29 mouse cellular contexts compared by ENCODE assay signal in genomic region chr5:21049006-21049405, GRCm38 (mm10). TPM values are rescaled to one million over a fixed set of nuclear protein-coding genes. Genes with fewer than 3 reads are reported as not detected.
DNase-seq lines count a peak whose midpoint lies in the region; ATAC-seq lines count a peak whose summit lies in the region.
"Had no signal": no experiment of that assay in that cellular context is flagged by ENCODE, and none has a peak within 500 bp of the region (broad histone marks: within the 10 kb centered on the region; RNA-seq: fewer than 3 reads in every experiment).

No protein-coding gene starts in this region.

- no peaks in the 10 kb centered on the region for H3K27me3 ChIP-seq in embryonic facial prominence, embryonic 14.5 days (replicated peaks; ENCODE audit: control insufficient read depth, insufficient read depth, low read length)
- no peaks in the 10 kb centered on the region for H3K27me3 ChIP-seq in embryonic facial prominence, embryonic 10.5 days (replicated peaks; ENCODE audit: low read depth, poor library complexity, severe bottlenecking)
- H3K27me3 ChIP-seq: embryonic facial prominence, embryonic 12.5 days; hindbrain, embryonic 12.5 days; limb, embryonic 15.5 days; lung, embryonic 15.5 days; midbrain, embryonic 15.5 days; neural tube, embryonic 15.5 days had no signal

- no peaks in the 10 kb centered on the region for H3K9me3 ChIP-seq in embryonic facial prominence, embryonic 14.5 days (ENCODE audit: control insufficient read depth, low read length)
- no peaks in the 10 kb centered on the region for H3K9me3 ChIP-seq in embryonic facial prominence, embryonic 10.5 days
- H3K9me3 ChIP-seq: embryonic facial prominence, embryonic 12.5 days; hindbrain, embryonic 12.5 days; limb, embryonic 10.5 days; limb, embryonic 15.5 days; lung, embryonic 15.5 days; midbrain, embryonic 10.5 days; midbrain, embryonic 15.5 days; neural tube, embryonic 15.5 days had no signal

- intact Hi-C loops in left cerebral cortex, postnatal 10 days (cut with DNase I): no loop called here

- no peaks in the 10 kb centered on the region for H3K36me3 ChIP-seq in embryonic facial prominence, embryonic 14.5 days (ENCODE audit: control insufficient read depth, insufficient read depth, low read length)
- H3K36me3 ChIP-seq in embryonic facial prominence, embryonic 10.5 days (replicated peaks): peaks cover 3% of the 10 kb centered on the region
- H3K36me3 ChIP-seq: embryonic facial prominence, embryonic 12.5 days; hindbrain, embryonic 12.5 days; lung, embryonic 15.5 days; midbrain, embryonic 15.5 days; neural tube, embryonic 15.5 days had no signal

- no peak overlapping the region for H3K9ac ChIP-seq in embryonic facial prominence, embryonic 14.5 days (ENCODE audit: low read depth, low read length)
- H3K9ac ChIP-seq: embryonic facial prominence, embryonic 12.5 days; forebrain, postnatal 0 days; hindbrain, embryonic 12.5 days; limb, embryonic 15.5 days; liver, embryonic 14.5 days; lung, embryonic 15.5 days; midbrain, embryonic 15.5 days; neural tube, embryonic 15.5 days had no signal

- peak; percentile 41; the same call in 1 of the 2 replicates for ATAC-seq in embryonic facial prominence, embryonic 14.5 days (ENCODE audit: low read depth)
- ATAC-seq: forebrain, postnatal 0 days; intestine, postnatal 0 days; midbrain, embryonic 15.5 days had no signal

- H3K4me1 ChIP-seq in embryonic facial prominence, embryonic 14.5 days (ENCODE audit: control insufficient read depth, insufficient read depth, low read length): peaks cover 10% of the 10 kb centered on the region
- H3K4me1 ChIP-seq in embryonic facial prominence, embryonic 10.5 days: peaks cover 9% of the 10 kb centered on the region

- DNase-seq in embryonic facial prominence, embryonic 14.5 days (ENCODE audit: low spot score): peak; percentile 15
- no peak for DNase-seq in embryonic facial prominence, embryonic 10.5 days (ENCODE audit: low spot score)
- DNase-seq in lung, postnatal 10 days: peak; percentile 9
- DNase-seq in lung, adult 18-20 months: no peak
- peak; percentile 40 to 53 for DNase-seq in cerebellum, postnatal 10 days
- DNase-seq in left cerebral cortex, postnatal 10 days (ENCODE audit: extremely low spot score in 1 of 2, low spot score in 2 of 2): no peak
- DNase-seq: adrenal gland, adult 2 months; adrenal gland, postnatal 36 days; B cell, adult 2 months; forebrain, postnatal 0 days; gastrocnemius, postnatal 14 days; heart, postnatal 14 days; kidney, adult 9 months; kidney, postnatal 10 days; layer of hippocampus, postnatal 36 days; retina, postnatal 1 day; right cerebral cortex, postnatal 14 days had no signal

- H3K27ac ChIP-seq in embryonic facial prominence, embryonic 14.5 days (replicated peaks; ENCODE audit: low read depth, low read length): no peak overlapping the region
- H3K27ac ChIP-seq in embryonic facial prominence, embryonic 10.5 days (replicated peaks): no peak overlapping the region
- H3K27ac ChIP-seq: embryonic facial prominence, embryonic 12.5 days; forebrain, embryonic 10.5 days; hindbrain, embryonic 12.5 days; limb, embryonic 10.5 days; limb, embryonic 15.5 days; liver, embryonic 14.5 days; lung, embryonic 15.5 days; macrophage; midbrain, embryonic 10.5 days; midbrain, embryonic 15.5 days; neural tube, embryonic 15.5 days had no signal

- H3K4me3 ChIP-seq in embryonic facial prominence, embryonic 14.5 days (ENCODE audit: low read depth, low read length): no peak overlapping the region
- no peak overlapping the region for H3K4me3 ChIP-seq in embryonic facial prominence, embryonic 10.5 days
- H3K4me3 ChIP-seq: embryonic facial prominence, embryonic 12.5 days; forebrain, embryonic 10.5 days; hindbrain, embryonic 12.5 days; limb, embryonic 10.5 days; limb, embryonic 15.5 days; lung, embryonic 15.5 days; midbrain, embryonic 10.5 days; midbrain, embryonic 15.5 days; neural tube, embryonic 15.5 days had no signal

- 75% methylated on average over 4 of the region's 4 CpGs for WGBS in embryonic facial prominence, embryonic 14.5 days
- 92% methylated on average over 4 of the region's 4 CpGs for WGBS in embryonic facial prominence, embryonic 10.5 days

- H3K4me2 ChIP-seq in embryonic facial prominence, embryonic 14.5 days (ENCODE audit: low read depth, low read length): no peak overlapping the region
- H3K4me2 ChIP-seq: embryonic facial prominence, embryonic 12.5 days; hindbrain, embryonic 12.5 days; limb, embryonic 15.5 days; lung, embryonic 15.5 days; midbrain, embryonic 15.5 days; neural tube, embryonic 15.5 days had no signal

RNA-seq across cellular contexts. Expression of gene Ptpn12, which starts 6.7 kb away (rescaled TPM):
- polyA plus RNA-seq in embryonic facial prominence, embryonic 14.5 days (2014; fragmentation: Nextera tagmentation; extraction: Ambion mirVana): 26.1 and 30.0 TPM in 2 replicates
- polyA plus RNA-seq in embryonic facial prominence, embryonic 10.5 days (2016; fragmentation: Nextera tagmentation; extraction: Ambion mirVana): 22.6 and 25.6 TPM in 2 replicates
- total RNA-seq in left cerebral cortex, postnatal 10 days (2021): 10 to 100 TPM; 38.3 to 41.1 TPM

Comparison
In these comparisons a context has a peak if more than half of its experiments do, and no peak if none do; other contexts are left out.
1. DNase-seq: peak in embryonic facial prominence, embryonic 14.5 days (single experiment), lung, postnatal 10 days (single experiment) and cerebellum, postnatal 10 days (2 of 2); none in embryonic facial prominence, embryonic 10.5 days (single experiment), lung, adult 18-20 months (0 of 2) and left cerebral cortex, postnatal 10 days (0 of 2).